Mouse (Mus musculus) liver, embryonic 14.5 days (tissue): Measurements from ENCODE around the gene Naa60. TPM values are rescaled to one million over a fixed set of nuclear protein-coding genes. Genes with fewer than 3 reads are reported as not detected.

ENCODE experiments used
- ATAC-seq: fragments of 200-750 bp; cut with Nextera tagmentation; 2 replicates; pipeline ENCODE4 v1.8.0; 2017; ENCODE audit warnings: moderate number of reproducible peaks, mild to moderate bottlenecking, moderate library complexity; ENCODE audit not compliant: insufficient read depth
- DNase-seq, 3 experiments: peaks; one replicate each; pipeline ENCODE4 v3.0.0-alpha.2; 2012 to 2013; ENCODE audit warnings: low read depth in 3 of 3, low spot score in 3 of 3
- H3K27ac ChIP-seq: fragments of 300-500 bp; sonication (generic); 2 replicates; pipeline ENCODE4 v1.5.1; 2014; ENCODE audit warnings: moderate library complexity, mild to moderate bottlenecking, control low read depth, inconsistent platforms
- H3K27me3 ChIP-seq: fragments of 300-500 bp; sonication (generic); 2 replicates; pipeline ENCODE4 v1.6.1; 2014; ENCODE audit warnings: mild to moderate bottlenecking, low read length, moderate library complexity; ENCODE audit not compliant: control insufficient read depth, insufficient read depth
- H3K36me3 ChIP-seq: fragments of 300-500 bp; sonication (generic); replicated peaks from 2 replicates; pipeline ENCODE4 v1.6.1; 2014; ENCODE audit warnings: low read depth; ENCODE audit not compliant: control insufficient read depth, insufficient read depth
- H3K4me1 ChIP-seq, 2 experiments: fragments of 200-500 bp in 1 of 2; fragments of 300-500 bp in 1 of 2; sonication (generic) in 1 of 2; replicated peaks; 2 replicates each; pipeline ENCODE4 v1.6.1; 2012 to 2014; ENCODE audit warnings: antibody characterized with exemption in 1 of 2, inconsistent platforms in 1 of 2, low read length in 1 of 2; ENCODE audit not compliant: control insufficient read depth in 2 of 2, insufficient read depth in 2 of 2
- H3K4me2 ChIP-seq: fragments of 300-500 bp; sonication (generic); 2 replicates; pipeline ENCODE4 v1.6.1; 2014; ENCODE audit warnings: low read depth, mild to moderate bottlenecking, control low read depth, moderate library complexity
- H3K4me3 ChIP-seq, 2 experiments: fragments of 200-500 bp in 1 of 2; fragments of 300-500 bp in 1 of 2; sonication (generic) in 1 of 2; 2 replicates each; pipeline ENCODE4 v1.5.1; 2012 to 2014; ENCODE audit warnings: low read depth in 2 of 2, low read length in 2 of 2, mild to moderate bottlenecking in 2 of 2, control low read depth in 1 of 2, inconsistent platforms in 1 of 2, moderate library complexity in 1 of 2; ENCODE audit not compliant: insufficient read depth in 1 of 2
- H3K9ac ChIP-seq: fragments of 300-500 bp; sonication (generic); replicated peaks from 2 replicates; pipeline ENCODE4 v1.6.1; 2014; ENCODE audit warnings: mild to moderate bottlenecking, control low read depth, moderate library complexity
- H3K9me3 ChIP-seq: fragments of 300-500 bp; sonication (generic); 2 replicates; pipeline ENCODE4 v1.6.1; 2016; ENCODE audit warnings: low read length, mixed read lengths; ENCODE audit not compliant: control insufficient read depth
- CTCF ChIP-seq: IDR thresholded peaks from 2 replicates; pipeline ENCODE4 v1.5.1; 2016; ENCODE audit warnings: antibody characterized with exemption, low read depth, control low read depth
- EP300 ChIP-seq: IDR thresholded peaks from 2 replicates; pipeline ENCODE4 v1.6.1; 2016; ENCODE audit warnings: antibody characterized with exemption, low read depth
- WGBS: fragments of 180-500 bp; shearing (Covaris S2); extraction: QIAGEN DNeasy Blood & Tissue Kit; methylation state at CpG from one replicate; pipeline ENCODE4 v1.1.7; 2014; ENCODE audit not compliant: insufficient replicate concordance; 5-methylcytosine and 5-hydroxymethylcytosine counted together
- microRNA-seq: library from miRNA; unstranded; fragments of <30 nt; microRNA quantifications from one replicate; pipeline ENCODE4, GENCODE M21; 2016
- polyA plus RNA-seq, 2 experiments: library from polyadenylated mRNA; depleted of rRNA in 1 of 2; stranded (reverse) in 1 of 2; unstranded in 1 of 2; fragments of >200 nt; fragmentation: Nextera tagmentation in 1 of 2; extraction: Ambion mirVana in 1 of 2; gene quantifications; 2 replicates each; pipeline versions ENCODE4 v1.2.1 to v1.2.3; 2012 to 2014

The Naa60 gene
- polyA plus RNA-seq, 2 experiments, result 14.9 to 19.3 TPM

DNA sequence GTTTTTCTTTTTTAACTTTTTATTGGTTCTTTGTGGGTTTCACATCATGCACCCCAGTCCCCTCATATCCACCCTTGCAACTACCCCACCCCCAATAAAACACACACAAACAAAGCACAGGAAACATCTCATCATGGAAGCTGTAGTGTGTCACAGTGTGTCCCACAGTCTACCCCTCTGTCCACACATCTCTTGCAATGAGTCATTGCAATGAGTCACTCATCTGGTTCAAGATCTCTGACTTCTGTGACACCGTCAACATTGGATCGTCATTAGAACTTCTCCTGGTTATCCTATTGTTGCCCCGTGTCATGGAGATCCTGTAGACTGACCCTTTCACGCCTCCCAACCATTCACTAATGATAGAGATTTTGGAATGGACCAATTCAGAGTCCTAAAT lies 62.5 kb downstream of the Naa60 start:
- Histone ChIP-seq H3K4me1 (no peaks in the 10 kb centered on the region), H3K9me3 (no peaks in the 10 kb centered on the region), H3K9ac (no peak overlapping the region), H3K27me3 (no peaks in the 10 kb centered on the region), H3K27ac (no peak overlapping the region), H3K36me3 (no peaks in the 10 kb centered on the region), H3K4me3 (no peak overlapping the region), H3K4me2 (no peak overlapping the region)
- ATAC-seq (no peak), DNase-seq (no peak)
- WGBS, result 74% methylated on average over 4 of the region's 4 CpGs
- TF ChIP-seq EP300 (no peak), CTCF (no peak)

DNA sequence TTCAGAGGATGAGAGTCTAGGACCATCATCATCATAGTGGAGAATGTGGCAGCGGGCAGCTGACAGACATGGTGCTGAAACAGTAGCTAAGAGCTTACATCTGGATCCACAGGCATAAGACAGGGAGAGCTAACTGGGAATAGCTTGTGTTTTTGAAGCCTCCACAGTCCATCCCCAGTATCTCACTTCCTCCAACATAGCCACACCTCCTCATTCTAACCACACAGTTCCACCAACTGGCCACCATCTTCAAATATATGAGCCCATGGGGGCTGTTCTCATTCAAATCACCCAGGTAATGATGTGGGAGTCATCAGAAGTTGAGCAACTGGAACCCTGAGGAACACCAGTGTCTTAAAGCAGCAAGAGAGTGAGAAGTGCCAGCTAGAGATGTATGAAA lies 79.0 kb downstream of the Naa60 start:
- ATAC-seq (no peak), DNase-seq (no peak)
- no peaks in the 10 kb centered on the region for H3K9me3 ChIP-seq
- no peaks in the 10 kb centered on the region for H3K27me3 ChIP-seq
- no peaks in the 10 kb centered on the region for H3K4me1 ChIP-seq
- no peak for TF ChIP-seq CTCF
- TF ChIP-seq EP300, result no peak
- H3K4me3 ChIP-seq, result no peak overlapping the region
- H3K9ac ChIP-seq, result no peak overlapping the region
- H3K36me3 ChIP-seq, result no peaks in the 10 kb centered on the region
- no peak overlapping the region for H3K27ac ChIP-seq
- WGBS, result 79% methylated on average over 1 of the region's 1 CpGs
- H3K4me2 ChIP-seq, result no peak overlapping the region

Small RNAs within 50 kb of the gene (microRNA-seq; reads per million reads assigned to microRNA genes)
- not detected for gene Gm23493

Other genes starting within 250 kb of the Naa60 start
- gene Mefv, start 154.3 kb upstream of the Naa60 start, polyA plus RNA-seq (2012; rRNA removed), result 0.14 and 0.21 TPM in 2 replicates
- 0.27 TPM in 2 replicates for gene Mefv, start 154.3 kb upstream of the Naa60 start, polyA plus RNA-seq (2014; fragmentation: Nextera tagmentation; extraction: Ambion mirVana)
- 2.8 and 4.8 TPM in 2 replicates for gene Zfp263, start 128.3 kb upstream of the Naa60 start, polyA plus RNA-seq (2012; rRNA removed)
- gene Zfp263, start 128.3 kb upstream of the Naa60 start, polyA plus RNA-seq (2014; fragmentation: Nextera tagmentation; extraction: Ambion mirVana), result 4.5 and 6.8 TPM in 2 replicates
- gene Olfr15, start 41.5 kb upstream of the Naa60 start, polyA plus RNA-seq (2012; rRNA removed), result not detected in 2 replicates
- gene Olfr15, start 41.5 kb upstream of the Naa60 start, polyA plus RNA-seq (2014; fragmentation: Nextera tagmentation; extraction: Ambion mirVana), result not detected in 2 replicates
- gene Zfp174, start 25.1 kb upstream of the Naa60 start, polyA plus RNA-seq (2012; rRNA removed), result 0.34 and 0.35 TPM in 2 replicates
- 0.22 and 0.27 TPM in 2 replicates for gene Zfp174, start 25.1 kb upstream of the Naa60 start, polyA plus RNA-seq (2014; fragmentation: Nextera tagmentation; extraction: Ambion mirVana)
- gene Zfp597, start 12.2 kb downstream of the Naa60 start, polyA plus RNA-seq (2012; rRNA removed), result 1.6 and 2.0 TPM in 2 replicates
- 1.4 and 2.0 TPM in 2 replicates for gene Zfp597, start 12.2 kb downstream of the Naa60 start, polyA plus RNA-seq (2014; fragmentation: Nextera tagmentation; extraction: Ambion mirVana)
- gene Gm20695, start 12.3 kb downstream of the Naa60 start, polyA plus RNA-seq (2012; rRNA removed), result 0.17 and 0.26 TPM in 2 replicates
- gene Gm20695, start 12.3 kb downstream of the Naa60 start, polyA plus RNA-seq (2014; fragmentation: Nextera tagmentation; extraction: Ambion mirVana), result 0.46 and 0.75 TPM in 2 replicates
- 0.75 and 1.4 TPM in 2 replicates for gene 1700037C18Rik, start 36.3 kb downstream of the Naa60 start, polyA plus RNA-seq (2012; rRNA removed)
- 1.6 and 2.4 TPM in 2 replicates for gene 1700037C18Rik, start 36.3 kb downstream of the Naa60 start, polyA plus RNA-seq (2014; fragmentation: Nextera tagmentation; extraction: Ambion mirVana)
- gene Cluap1, start 36.4 kb downstream of the Naa60 start, polyA plus RNA-seq (2012; rRNA removed), result 2.5 and 5.6 TPM in 2 replicates
- gene Cluap1, start 36.4 kb downstream of the Naa60 start, polyA plus RNA-seq (2014; fragmentation: Nextera tagmentation; extraction: Ambion mirVana), result 8.4 and 9.2 TPM in 2 replicates
- gene Nlrc3, start 104.3 kb downstream of the Naa60 start, polyA plus RNA-seq (2012; rRNA removed), result 0.32 and 0.33 TPM in 2 replicates
- 0.05 and 0.09 TPM in 2 replicates for gene Nlrc3, start 104.3 kb downstream of the Naa60 start, polyA plus RNA-seq (2014; fragmentation: Nextera tagmentation; extraction: Ambion mirVana)
- gene Slx4, start 131.4 kb downstream of the Naa60 start, polyA plus RNA-seq (2012; rRNA removed), result 13.1 and 15.0 TPM in 2 replicates
- gene Slx4, start 131.4 kb downstream of the Naa60 start, polyA plus RNA-seq (2014; fragmentation: Nextera tagmentation; extraction: Ambion mirVana), result 7.6 and 11.1 TPM in 2 replicates
- not detected in 2 replicates for gene Dnase1, start 164.6 kb downstream of the Naa60 start, polyA plus RNA-seq (2012; rRNA removed)
- gene Dnase1, start 164.6 kb downstream of the Naa60 start, polyA plus RNA-seq (2014; fragmentation: Nextera tagmentation; extraction: Ambion mirVana), result 0.76 and 0.86 TPM in 2 replicates
- gene Trap1, start 205.5 kb downstream of the Naa60 start, polyA plus RNA-seq (2012; rRNA removed), result 55.3 and 65.9 TPM in 2 replicates
- 78.5 and 87.4 TPM in 2 replicates for gene Trap1, start 205.5 kb downstream of the Naa60 start, polyA plus RNA-seq (2014; fragmentation: Nextera tagmentation; extraction: Ambion mirVana)